In the genomic region with DNA sequence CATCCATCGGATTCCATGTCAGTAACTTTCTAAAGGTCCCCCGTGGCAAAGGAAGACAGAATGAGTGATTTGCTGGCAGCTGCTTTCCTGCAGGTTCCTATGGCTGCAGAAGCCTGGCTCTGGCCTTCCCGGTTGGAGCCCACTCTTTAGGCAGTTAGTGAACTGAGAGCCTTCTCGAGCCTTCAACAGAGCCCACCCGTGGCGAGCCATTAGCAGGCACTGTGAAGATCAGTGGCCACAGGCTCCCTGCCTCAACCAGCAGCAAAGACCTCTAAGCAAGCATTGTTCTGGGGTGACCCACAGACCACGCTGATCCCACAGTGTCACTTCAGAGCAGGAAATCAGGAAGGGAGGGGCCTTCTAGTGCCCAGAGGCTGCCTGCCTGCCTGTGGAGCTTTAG, we compare ENCODE assay signal across 10 mouse cellular contexts. TPM values are rescaled to one million over a fixed set of nuclear protein-coding genes. Genes with fewer than 3 reads are reported as not detected.
DNase-seq lines count a peak whose midpoint lies in the region; TF ChIP-seq lines count a peak whose summit lies in the region.
"Had no signal": no experiment of that assay in that cellular context is flagged by ENCODE, and none has a peak within 500 bp of the region (broad histone marks: within the 10 kb centered on the region; RNA-seq: fewer than 3 reads in every experiment).

No protein-coding gene starts in this region.

- peaks cover 96% of the 10 kb centered on the region for H3K4me1 ChIP-seq in E14TG2a.4 (replicated peaks; ENCODE audit: low read depth, low read length)
- H3K4me1 ChIP-seq in hindbrain, embryonic 10.5 days (replicated peaks): peaks cover 63% of the 10 kb centered on the region

- peaks cover 34% of the 10 kb centered on the region for H3K27me3 ChIP-seq in E14TG2a.4 (ENCODE audit: insufficient read depth, low read length)
- peaks cover 78% of the 10 kb centered on the region for H3K27me3 ChIP-seq in hindbrain, embryonic 10.5 days (ENCODE audit: insufficient read depth, poor library complexity, severe bottlenecking)

- peak overlapping the region; percentile 23; the same call in 1 of the 2 replicates for H3K4me3 ChIP-seq in E14TG2a.4 (replicated peaks; ENCODE audit: low read length)
- H3K4me3 ChIP-seq in hindbrain, embryonic 10.5 days: no peak overlapping the region
- H3K4me3 ChIP-seq: embryonic facial prominence, embryonic 15.5 days; myocyte had no signal

- no peaks in the 10 kb centered on the region for H3K36me3 ChIP-seq in E14TG2a.4 (ENCODE audit: insufficient read depth, low read length)
- H3K36me3 ChIP-seq in hindbrain, embryonic 10.5 days: no peaks in the 10 kb centered on the region
- H3K36me3 ChIP-seq: embryonic facial prominence, embryonic 15.5 days had no signal

- no peaks in the 10 kb centered on the region for H3K9me3 ChIP-seq in E14TG2a.4 (ENCODE audit: low read length)
- H3K9me3 ChIP-seq in hindbrain, embryonic 10.5 days: no peaks in the 10 kb centered on the region
- H3K9me3 ChIP-seq: embryonic facial prominence, embryonic 15.5 days had no signal

- H3K27ac ChIP-seq in hindbrain, embryonic 10.5 days: peak overlapping the region; percentile 69
- H3K27ac ChIP-seq: embryonic facial prominence, embryonic 15.5 days had no signal

- peak; percentile 77 for DNase-seq in Muller cell, postnatal 12 days (ENCODE audit: inconsistent ontology term)
- DNase-seq in hindbrain, embryonic 10.5 days (ENCODE audit: low spot score): peak; percentile 68
- peak; percentile 65 for DNase-seq in mesoderm, embryonic 11.5 days (ENCODE audit: low read depth, low spot score)
- no peak for DNase-seq in adrenal gland, adult 18-20 months (ENCODE audit: low spot score in 2 of 2)
- no peak for DNase-seq in right cerebral cortex, adult 18-20 months
- DNase-seq in frontal cortex, postnatal 25 days (ENCODE audit: low spot score in 2 of 2): no peak
- DNase-seq: thymus, adult 18-20 months had no signal

- TF ChIP-seq CTCF in E14TG2a.4 (conservative IDR thresholded peaks at IDR 0.05; ENCODE audit: low read length): no peak

- WGBS in hindbrain, embryonic 10.5 days: 18% methylated on average over 7 of the region's 7 CpGs

RNA-seq across cellular contexts. Expression of a gene that starts 13.4 kb away (rescaled TPM):
- 83.8 and 87.8 TPM in 2 replicates for polyA plus RNA-seq in hindbrain, embryonic 10.5 days (2016; fragmentation: Nextera tagmentation; extraction: Ambion mirVana)
- total RNA-seq in adrenal gland, adult 18-20 months (2021): 100 to 1,000 TPM in 1 of 2 experiments, 10 to 100 TPM in 1; 50.8 to 108 TPM

Comparison
In these comparisons a context has a peak if more than half of its experiments do, and no peak if none do; other contexts are left out.
1. DNase-seq: peak in Muller cell, postnatal 12 days (single experiment), hindbrain, embryonic 10.5 days (single experiment) and mesoderm, embryonic 11.5 days (single experiment); none in adrenal gland, adult 18-20 months (0 of 2), right cerebral cortex, adult 18-20 months (single experiment) and frontal cortex, postnatal 25 days (0 of 2).